Mouse (Mus musculus) forebrain, embryonic 16.5 days (tissue): ENCODE data around the gene Rnf222. TPM values are rescaled to one million over a fixed set of nuclear protein-coding genes. Genes with fewer than 3 reads are reported as not detected.
A peak's percentile ranks its signal among the peaks of the same experiment; 100 is the strongest.

Source experiments
- ATAC-seq: fragments of 200-750 bp; cut with Nextera tagmentation; 2 replicates; pipeline ENCODE4 v1.8.0; 2017; ENCODE audit warnings: mild to moderate bottlenecking, moderate library complexity
- H3K27ac ChIP-seq: fragments of 300-500 bp; sonication (generic); 2 replicates; pipeline ENCODE4 v1.5.1; 2014; ENCODE audit warnings: low read length, control low read depth
- H3K27me3 ChIP-seq: fragments of 300-500 bp; sonication (generic); replicated peaks from 2 replicates; pipeline ENCODE4 v1.6.1; 2014; ENCODE audit warnings: low read length; ENCODE audit not compliant: control insufficient read depth, insufficient read depth
- H3K36me3 ChIP-seq: fragments of 300-500 bp; sonication (generic); 2 replicates; pipeline ENCODE4 v1.6.1; 2014; ENCODE audit not compliant: control insufficient read depth, insufficient read depth
- H3K4me1 ChIP-seq: fragments of 300-500 bp; sonication (generic); replicated peaks from 2 replicates; pipeline ENCODE4 v1.6.1; 2014; ENCODE audit warnings: low read length; ENCODE audit not compliant: control insufficient read depth, insufficient read depth
- H3K4me2 ChIP-seq: fragments of 300-500 bp; sonication (generic); 2 replicates; pipeline ENCODE4 v1.6.1; 2014; ENCODE audit warnings: mild to moderate bottlenecking, low read length, control low read depth
- H3K4me3 ChIP-seq: fragments of 300-500 bp; sonication (generic); replicated peaks from 2 replicates; pipeline ENCODE4 v1.5.1; 2014; ENCODE audit warnings: mild to moderate bottlenecking, low read length, control low read depth
- H3K9ac ChIP-seq: fragments of 300-500 bp; sonication (generic); replicated peaks from 2 replicates; pipeline ENCODE4 v1.6.1; 2014; ENCODE audit warnings: low read depth, low read length, control low read depth
- H3K9me3 ChIP-seq: fragments of 300-500 bp; sonication (generic); 2 replicates; pipeline ENCODE4 v1.6.1; 2016; ENCODE audit warnings: low read length; ENCODE audit not compliant: control insufficient read depth
- WGBS: fragments of 180-500 bp; shearing (Covaris S2); extraction: QIAGEN DNeasy Blood & Tissue Kit; methylation state at CpG from one replicate; pipeline ENCODE4 v1.1.7; 2014; 5-methylcytosine and 5-hydroxymethylcytosine counted together
- polyA plus RNA-seq: library from polyadenylated mRNA; unstranded; fragments of >200 nt; fragmentation: Nextera tagmentation; extraction: Ambion mirVana; gene quantifications from 2 replicates; pipeline ENCODE4 v1.2.1, GENCODE M21; 2015

Gene Rnf222
- polyA plus RNA-seq, 1 experiment from 2014 or later: not detected

DNA sequence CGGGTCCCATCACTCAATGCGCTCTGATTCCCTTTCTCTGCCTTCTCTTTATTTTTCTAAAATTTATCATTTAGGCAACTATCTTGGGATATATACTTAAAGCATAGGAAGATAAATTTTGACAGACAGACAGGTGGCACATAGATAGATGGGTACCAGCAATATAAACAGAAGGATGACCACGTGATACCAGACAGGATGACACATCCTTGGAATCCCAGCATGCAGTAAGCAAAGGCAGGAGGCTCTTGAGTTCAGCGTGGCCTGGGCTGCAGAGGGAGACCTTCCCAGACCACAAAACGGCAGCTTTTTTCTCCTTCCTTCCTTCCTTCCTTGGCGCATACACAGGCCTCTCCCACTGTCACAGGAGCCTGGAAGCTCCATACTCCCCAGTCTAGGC is 9.5 kb downstream of the Rnf222 start:
- Histone ChIP-seq H3K9ac (no peak overlapping the region), H3K27me3 (no peaks in the 10 kb centered on the region), H3K9me3 (no peaks in the 10 kb centered on the region), H3K4me1 (peaks cover 10% of the 10 kb centered on the region), H3K4me3 (no peak overlapping the region), H3K27ac (no peak overlapping the region), H3K4me2 (no peak overlapping the region), H3K36me3 (no peaks in the 10 kb centered on the region)
- WGBS: 69% methylated on average over 6 of the region's 6 CpGs
- ATAC-seq: no peak

- Histone ChIP-seq H3K27me3 (no peaks in the 10 kb centered on the region), H3K9me3 (no peaks in the 10 kb centered on the region), H3K27ac (no peak overlapping the region), H3K4me2 (no peak overlapping the region), H3K4me3 (no peak overlapping the region), H3K9ac (no peak overlapping the region), H3K4me1 (peaks cover 11% of the 10 kb centered on the region), H3K36me3 (peaks cover 5% of the 10 kb centered on the region)
- 93% methylated on average over 6 of the region's 6 CpGs for WGBS
- no peak for ATAC-seq
These were observed 10.4 kb downstream of the Rnf222 start for GRCm38 (mm10) chr11:68898790-68899189.

- Histone ChIP-seq H3K4me3 (no peak overlapping the region), H3K27me3 (no peaks in the 10 kb centered on the region), H3K4me1 (peaks cover 11% of the 10 kb centered on the region), H3K4me2 (no peak overlapping the region), H3K9ac (no peak overlapping the region), H3K9me3 (no peaks in the 10 kb centered on the region), H3K27ac (no peak overlapping the region), H3K36me3 (peaks cover 11% of the 10 kb centered on the region)
- ATAC-seq: no peak
- 87% methylated on average over 8 of the region's 8 CpGs for WGBS
These were observed 11.5 kb downstream of the Rnf222 start for GRCm38 (mm10) chr11:68899815-68900214.

GRCm38 (mm10) chr11:68900519-68901350 is 12.4 kb downstream of the Rnf222 start:
- no peak; the same call in 1 of the 2 replicates for ATAC-seq
- Histone ChIP-seq H3K4me2 (peak overlapping the region; percentile 66), H3K4me3 (peak overlapping the region; percentile 48), H3K27ac (no peak overlapping the region), H3K4me1 (peaks cover 11% of the 10 kb centered on the region), H3K27me3 (no peaks in the 10 kb centered on the region), H3K36me3 (peaks cover 16% of the 10 kb centered on the region), H3K9ac (peak overlapping the region; percentile 57), H3K9me3 (no peaks in the 10 kb centered on the region)
- 27% methylated on average over 31 of the region's 31 CpGs for WGBS

- Histone ChIP-seq H3K9me3 (no peaks in the 10 kb centered on the region), H3K27ac (peak within 1 kb of the TSS; percentile 86), H3K4me3 (peak within 1 kb of the TSS; percentile 48), H3K4me1 (peaks cover 11% of the 10 kb centered on the region), H3K9ac (peak within 1 kb of the TSS; percentile 61), H3K4me2 (peak within 1 kb of the TSS; percentile 69), H3K27me3 (no peaks in the 10 kb centered on the region), H3K36me3 (peaks cover 23% of the 10 kb centered on the region)
- WGBS: under 1% methylated on average over 52 of the region's 52 CpGs
- ATAC-seq: peak; percentile 92
These were observed 13.1 kb downstream of the Rnf222 start, which contains the start of gene Rpl26 for GRCm38 (mm10) chr11:68901351-68902046. Gene Rpl26 (plus strand): TSS chr11:68901583.

GRCm38 (mm10) chr11:68902047-68902364 is 13.7 kb downstream of the Rnf222 start:
- WGBS: under 1% methylated on average over 9 of the region's 10 CpGs
- H3K4me1 ChIP-seq: peaks cover 11% of the 10 kb centered on the region
- no peak for ATAC-seq
- peak overlapping the region; percentile 48 for H3K4me3 ChIP-seq
- H3K9me3 ChIP-seq: no peaks in the 10 kb centered on the region
- peak overlapping the region; percentile 61 for H3K9ac ChIP-seq
- H3K27me3 ChIP-seq: no peaks in the 10 kb centered on the region
- no peak overlapping the region; the same call in 1 of the 2 replicates for H3K27ac ChIP-seq
- H3K36me3 ChIP-seq: peaks cover 23% of the 10 kb centered on the region
- H3K4me2 ChIP-seq: peak overlapping the region; percentile 69

GRCm38 (mm10) chr11:68902367-68902766 is 14.0 kb downstream of the Rnf222 start:
- Histone ChIP-seq H3K27ac (no peak overlapping the region), H3K27me3 (no peaks in the 10 kb centered on the region), H3K9ac (peak overlapping the region; percentile 37), H3K9me3 (no peaks in the 10 kb centered on the region), H3K4me3 (peak overlapping the region; percentile 48), H3K4me1 (peaks cover 11% of the 10 kb centered on the region), H3K4me2 (peak overlapping the region; percentile 69), H3K36me3 (peaks cover 23% of the 10 kb centered on the region)
- no peak for ATAC-seq
- 6% methylated on average over 11 of the region's 11 CpGs for whole genome bisulfite sequencing

GRCm38 (mm10) chr11:68902823-68903222 is 14.5 kb downstream of the Rnf222 start:
- no peaks in the 10 kb centered on the region for H3K9me3 ChIP-seq
- H3K9ac ChIP-seq: no peak overlapping the region
- H3K4me2 ChIP-seq: peak overlapping the region; percentile 69
- peaks cover 11% of the 10 kb centered on the region for H3K4me1 ChIP-seq
- no peak overlapping the region for H3K27ac ChIP-seq
- no peaks in the 10 kb centered on the region for H3K27me3 ChIP-seq
- no peak overlapping the region; the same call in 1 of the 2 replicates for H3K4me3 ChIP-seq
- no peak for ATAC-seq
- 88% methylated on average over 5 of the region's 5 CpGs for WGBS
- H3K36me3 ChIP-seq: peaks cover 23% of the 10 kb centered on the region

DNA sequence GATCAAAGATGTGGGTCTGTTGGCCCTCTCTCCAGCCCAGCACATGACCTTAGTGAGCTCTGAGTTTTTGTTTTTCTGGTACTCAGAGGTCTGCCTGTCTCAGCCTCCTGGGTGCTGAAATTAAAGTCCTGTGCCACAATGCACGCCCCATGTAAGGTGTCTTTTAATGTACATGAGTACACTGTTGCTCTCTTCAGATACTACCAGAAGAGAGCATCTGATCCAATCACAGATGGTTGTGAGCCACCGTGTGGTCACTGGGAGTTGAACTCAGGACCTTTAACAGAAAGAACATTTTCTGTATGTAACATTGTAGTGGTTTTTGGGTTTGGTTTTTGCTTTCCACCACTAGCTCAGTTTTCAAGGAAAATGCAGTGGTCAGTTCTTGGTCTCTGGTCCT is 15.4 kb downstream of the Rnf222 start:
- H3K36me3 ChIP-seq: peaks cover 23% of the 10 kb centered on the region
- WGBS: 94% methylated on average over 2 of the region's 2 CpGs
- H3K27ac ChIP-seq: no peak overlapping the region

More for the DNA sequence above, 15.4 kb downstream of the Rnf222 start:
- Histone ChIP-seq H3K4me3 (no peak overlapping the region), H3K9ac (no peak overlapping the region), H3K4me2 (no peak overlapping the region), H3K9me3 (no peaks in the 10 kb centered on the region), H3K27me3 (no peaks in the 10 kb centered on the region), H3K4me1 (peaks cover 11% of the 10 kb centered on the region)
- no peak for ATAC-seq
